Mouse (Mus musculus): ENCODE data around the gene Tes3-ps. TPM values are rescaled to one million over a fixed set of nuclear protein-coding genes. Genes with fewer than 3 reads are reported as not detected.

Tes3-ps gene
- total and polyA plus RNA-seq, 2 experiments = 0.04 to 0.18 TPM

- no peak overlapping the region for H3K4me3 ChIP-seq (ENCODE audit: insufficient read depth, low read depth, low read length)
- 73% methylated on average over 4 of the region's 4 CpGs for whole genome bisulfite sequencing
- TF ChIP-seq CTCF (IDR thresholded peaks at IDR 0.05; ENCODE audit: low read depth, low read length) (no peak), POLR2A (IDR thresholded peaks at IDR 0.05; ENCODE audit: extremely low read depth, insufficient read depth, low read length) (no peak)
- no peak overlapping the region for H3K9ac ChIP-seq (ENCODE audit: low read depth, low read length)
- no peaks in the 10 kb centered on the region for H3K79me2 ChIP-seq (ENCODE audit: control insufficient read depth, insufficient read depth, low read length)
- H3K27ac ChIP-seq (replicated peaks; ENCODE audit: insufficient read depth, low read depth, low read length) = no peak overlapping the region
- no peak for DNase-seq (ENCODE audit: extremely low read depth, low read depth, low spot score)
- H3K4me1 ChIP-seq (ENCODE audit: control insufficient read depth, insufficient read depth, low read length) = peaks cover 5% of the 10 kb centered on the region
- H3K27me3 ChIP-seq (ENCODE audit: control insufficient read depth, insufficient read depth, low read length) = no peaks in the 10 kb centered on the region
- no peaks in the 10 kb centered on the region for H3K36me3 ChIP-seq (ENCODE audit: control insufficient read depth, insufficient read depth, low read length)
These were observed 13.7 kb upstream of the Tes3-ps start for GRCm38 (mm10) chr13:49479399-49479798.

DNA sequence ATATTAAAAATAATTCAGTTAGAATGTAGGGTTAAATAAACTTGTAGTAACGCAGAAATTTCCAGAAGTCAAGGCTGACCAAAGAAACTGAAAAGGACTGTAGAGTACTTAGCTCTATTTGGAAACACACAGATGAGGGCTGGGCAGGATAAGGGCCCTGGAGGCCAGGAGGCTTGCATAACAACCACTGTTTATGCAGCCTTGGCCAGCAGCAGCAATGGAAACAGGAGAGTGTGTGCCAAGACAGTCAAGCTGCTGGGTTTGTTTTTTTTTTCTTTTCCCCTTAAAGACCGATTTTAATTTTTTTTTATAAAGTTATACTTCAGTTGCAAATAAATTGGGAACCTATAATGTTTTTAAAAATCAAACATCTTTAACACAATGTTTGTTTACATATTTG, 13.1 kb upstream of the Tes3-ps start:
- H3K36me3 ChIP-seq (ENCODE audit: control insufficient read depth, insufficient read depth, low read length) = no peaks in the 10 kb centered on the region
- no peak overlapping the region for H3K27ac ChIP-seq (replicated peaks; ENCODE audit: insufficient read depth, low read depth, low read length)
- DNase-seq (ENCODE audit: extremely low read depth, low read depth, low spot score) = peak; percentile 95
- WGBS = 20% methylated on average over 2 of the region's 2 CpGs
- H3K4me1 ChIP-seq (ENCODE audit: control insufficient read depth, insufficient read depth, low read length) = peaks cover 5% of the 10 kb centered on the region
- H3K4me3 ChIP-seq (ENCODE audit: insufficient read depth, low read depth, low read length) = no peak overlapping the region
- H3K27me3 ChIP-seq (ENCODE audit: control insufficient read depth, insufficient read depth, low read length) = no peaks in the 10 kb centered on the region
- no peaks in the 10 kb centered on the region for H3K79me2 ChIP-seq (ENCODE audit: control insufficient read depth, insufficient read depth, low read length)
- no peak for TF ChIP-seq CTCF (IDR thresholded peaks at IDR 0.05; ENCODE audit: low read depth, low read length)
- TF ChIP-seq POLR2A (IDR thresholded peaks at IDR 0.05; ENCODE audit: extremely low read depth, insufficient read depth, low read length) = no peak
- no peak overlapping the region for H3K9ac ChIP-seq (ENCODE audit: low read depth, low read length)

DNA sequence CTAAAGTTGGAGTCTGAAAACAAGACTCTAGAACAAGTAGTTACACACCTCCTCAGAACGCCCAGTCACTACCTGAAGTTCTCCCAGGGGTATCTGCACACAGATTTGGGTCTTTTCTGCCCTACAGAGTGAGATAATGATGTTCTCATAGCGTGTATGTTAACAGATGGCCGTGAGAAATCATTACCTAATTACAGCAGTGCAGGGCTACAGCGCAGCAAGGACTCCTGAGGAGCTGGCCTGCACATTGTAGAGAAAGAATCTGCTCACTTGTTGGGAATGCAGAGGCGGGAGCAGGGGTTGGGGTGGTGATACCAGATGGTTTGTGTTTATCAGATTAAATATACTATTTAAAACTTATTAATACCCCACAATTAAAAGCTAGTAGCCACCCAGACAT, 12.6 kb upstream of the Tes3-ps start:
- H3K36me3 ChIP-seq (ENCODE audit: control insufficient read depth, insufficient read depth, low read length) = no peaks in the 10 kb centered on the region
- H3K27me3 ChIP-seq (ENCODE audit: control insufficient read depth, insufficient read depth, low read length) = no peaks in the 10 kb centered on the region
- no peak for DNase-seq (ENCODE audit: extremely low read depth, low read depth, low spot score)
- H3K4me1 ChIP-seq (ENCODE audit: control insufficient read depth, insufficient read depth, low read length) = peaks cover 5% of the 10 kb centered on the region
- H3K27ac ChIP-seq (replicated peaks; ENCODE audit: insufficient read depth, low read depth, low read length) = no peak overlapping the region
- WGBS = 77% methylated on average over 5 of the region's 5 CpGs
- TF ChIP-seq POLR2A (IDR thresholded peaks at IDR 0.05; ENCODE audit: extremely low read depth, insufficient read depth, low read length) = no peak
- no peak for TF ChIP-seq CTCF (IDR thresholded peaks at IDR 0.05; ENCODE audit: low read depth, low read length)
- H3K79me2 ChIP-seq (ENCODE audit: control insufficient read depth, insufficient read depth, low read length) = no peaks in the 10 kb centered on the region
- no peak overlapping the region for H3K4me3 ChIP-seq (ENCODE audit: insufficient read depth, low read depth, low read length)
- H3K9ac ChIP-seq (ENCODE audit: low read depth, low read length) = no peak overlapping the region

- Histone ChIP-seq H3K79me2 (ENCODE audit: control insufficient read depth, insufficient read depth, low read length) (no peaks in the 10 kb centered on the region), H3K4me1 (ENCODE audit: control insufficient read depth, insufficient read depth, low read length) (no peaks in the 10 kb centered on the region), H3K4me3 (ENCODE audit: insufficient read depth, low read depth, low read length) (no peak overlapping the region), H3K9ac (ENCODE audit: low read depth, low read length) (no peak overlapping the region), H3K27me3 (ENCODE audit: control insufficient read depth, insufficient read depth, low read length) (no peaks in the 10 kb centered on the region), H3K36me3 (ENCODE audit: control insufficient read depth, insufficient read depth, low read length) (no peaks in the 10 kb centered on the region), H3K27ac (replicated peaks; ENCODE audit: insufficient read depth, low read depth, low read length) (no peak overlapping the region)
- no peak for TF ChIP-seq POLR2A (IDR thresholded peaks at IDR 0.05; ENCODE audit: extremely low read depth, insufficient read depth, low read length)
- TF ChIP-seq CTCF (IDR thresholded peaks at IDR 0.05; ENCODE audit: low read depth, low read length) = no peak
- DNase-seq (ENCODE audit: extremely low read depth, low read depth, low spot score) = no peak
- 96% methylated on average over 5 of the region's 5 CpGs for WGBS
These were observed 7.7 kb upstream of the Tes3-ps start for GRCm38 (mm10) chr13:49485388-49485787.

DNA sequence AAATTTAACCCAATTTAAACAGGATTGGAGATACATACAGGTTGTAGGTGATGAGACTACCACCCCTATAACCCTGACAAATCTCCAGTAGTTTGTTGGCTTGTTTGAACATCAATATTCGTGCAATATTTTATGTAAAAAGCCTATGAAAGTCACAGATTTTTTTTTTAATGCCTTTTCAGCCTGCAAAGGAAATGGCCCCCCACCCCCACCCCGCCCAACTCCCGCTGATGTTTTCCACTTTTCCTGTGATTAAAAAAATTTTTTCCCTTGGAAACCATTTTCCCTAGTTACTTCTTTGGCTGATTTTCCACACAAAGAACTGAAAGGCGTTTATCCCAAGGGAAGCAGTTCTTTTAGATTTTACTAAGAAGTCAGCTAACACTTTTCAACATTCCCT, 11.4 kb downstream of the Tes3-ps start, which contains the start of gene Ecm2:
Ecm2 (plus strand) TSS at position 301 of the 400 bp plus-strand sequence.
- Histone ChIP-seq H3K4me1 (ENCODE audit: control insufficient read depth, insufficient read depth, low read length) (no peaks in the 10 kb centered on the region), H3K9ac (ENCODE audit: low read depth, low read length) (no peak within 1 kb of the TSS), H3K79me2 (ENCODE audit: control insufficient read depth, insufficient read depth, low read length) (no peaks in the 10 kb centered on the region), H3K4me3 (ENCODE audit: insufficient read depth, low read depth, low read length) (peak within 1 kb of the TSS; percentile 35; the same call in 1 of the 2 replicates), H3K27ac (replicated peaks; ENCODE audit: insufficient read depth, low read depth, low read length) (no peak within 1 kb of the TSS), H3K36me3 (ENCODE audit: control insufficient read depth, insufficient read depth, low read length) (no peaks in the 10 kb centered on the region), H3K27me3 (ENCODE audit: control insufficient read depth, insufficient read depth, low read length) (no peaks in the 10 kb centered on the region)
- no peak for DNase-seq (ENCODE audit: extremely low read depth, low read depth, low spot score)
- TF ChIP-seq POLR2A (IDR thresholded peaks at IDR 0.05; ENCODE audit: extremely low read depth, insufficient read depth, low read length) (no peak), CTCF (IDR thresholded peaks at IDR 0.05; ENCODE audit: low read depth, low read length) (no peak)
- WGBS = 74% methylated on average over 4 of the region's 4 CpGs

DNA sequence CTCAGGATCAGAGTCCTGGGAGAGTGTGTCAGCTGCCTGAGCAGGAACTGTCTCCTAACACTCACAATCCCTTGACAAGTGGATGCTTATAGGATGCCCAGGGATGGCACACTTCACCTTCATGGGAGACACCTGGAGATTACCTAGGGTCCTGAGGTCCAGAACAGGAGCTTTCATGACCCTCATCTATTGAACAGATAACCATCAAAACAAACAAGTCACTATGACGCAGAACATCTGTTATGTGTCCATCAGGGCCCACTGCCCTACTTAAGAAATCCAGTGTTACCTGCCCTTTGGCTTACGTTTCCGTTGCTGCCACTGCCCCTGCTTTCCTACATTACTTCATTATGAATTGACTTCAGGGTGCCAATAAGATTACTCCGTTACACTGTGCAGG, 12.7 kb downstream of the Tes3-ps start:
- H3K4me1 ChIP-seq (ENCODE audit: control insufficient read depth, insufficient read depth, low read length) = no peaks in the 10 kb centered on the region
- no peaks in the 10 kb centered on the region for H3K36me3 ChIP-seq (ENCODE audit: control insufficient read depth, insufficient read depth, low read length)
- no peak for DNase-seq (ENCODE audit: extremely low read depth, low read depth, low spot score)
- TF ChIP-seq POLR2A (IDR thresholded peaks at IDR 0.05; ENCODE audit: extremely low read depth, insufficient read depth, low read length) = no peak
- TF ChIP-seq CTCF (IDR thresholded peaks at IDR 0.05; ENCODE audit: low read depth, low read length) = no peak
- no peak overlapping the region for H3K4me3 ChIP-seq (ENCODE audit: insufficient read depth, low read depth, low read length)
- no peaks in the 10 kb centered on the region for H3K27me3 ChIP-seq (ENCODE audit: control insufficient read depth, insufficient read depth, low read length)
- whole genome bisulfite sequencing = 92% methylated on average over 4 of the region's 4 CpGs
- H3K79me2 ChIP-seq (ENCODE audit: control insufficient read depth, insufficient read depth, low read length) = no peaks in the 10 kb centered on the region
- H3K27ac ChIP-seq (replicated peaks; ENCODE audit: insufficient read depth, low read depth, low read length) = no peak overlapping the region
- no peak overlapping the region for H3K9ac ChIP-seq (ENCODE audit: low read depth, low read length)
